Mouse (Mus musculus) lung, postnatal 0 days (tissue): ENCODE results near the gene D630003M21Rik.

Source experiments
- CTCF ChIP-seq: IDR thresholded peaks from 2 replicates; pipeline ENCODE4 v1.5.1; 2016; ENCODE audit warnings: antibody characterized with exemption, mild to moderate bottlenecking
- EP300 ChIP-seq: IDR thresholded peaks from 2 replicates; pipeline ENCODE4 v1.6.1; 2016; ENCODE audit warnings: antibody characterized with exemption, mild to moderate bottlenecking, control low read depth

GRCm38 (mm10) chr2:158163034-158163433 lies 66.0 kb downstream of the D630003M21Rik start:
- no peak for TF ChIP-seq CTCF
- no peak for TF ChIP-seq EP300
